Mouse (Mus musculus) kidney, adult 2 months (tissue): Measurements from ENCODE around the gene Lcmt1. TPM values are rescaled to one million over a fixed set of nuclear protein-coding genes. Genes with fewer than 3 reads are reported as not detected.

Source experiments
- DNase-seq: peaks from one replicate; pipeline ENCODE4 v3.0.0; 2021
- H3K27ac ChIP-seq: fragments of 200-500 bp; 2 replicates; pipeline ENCODE4 v1.5.1; 2012; ENCODE audit warnings: low read depth, low read length, control low read depth, inconsistent platforms; ENCODE audit not compliant: insufficient read depth
- H3K27me3 ChIP-seq: fragments of 200-500 bp; replicated peaks from 2 replicates; pipeline ENCODE4 v1.6.1; 2012; ENCODE audit warnings: mild to moderate bottlenecking, moderate library complexity, low read length, inconsistent platforms; ENCODE audit not compliant: control insufficient read depth, insufficient read depth
- H3K36me3 ChIP-seq: fragments of 200-500 bp; 2 replicates; pipeline ENCODE4 v1.6.1; 2012; ENCODE audit warnings: mild to moderate bottlenecking, moderate library complexity, low read length, inconsistent platforms; ENCODE audit not compliant: control insufficient read depth, insufficient read depth
- H3K4me1 ChIP-seq: fragments of 200-500 bp; 2 replicates; pipeline ENCODE4 v1.6.1; 2011; ENCODE audit warnings: low read length; ENCODE audit not compliant: control insufficient read depth, insufficient read depth
- H3K4me3 ChIP-seq: fragments of 200-500 bp; 2 replicates; pipeline ENCODE4 v1.5.1; 2011; ENCODE audit warnings: mild to moderate bottlenecking, low read depth, low read length, control low read depth; ENCODE audit not compliant: insufficient read depth
- CTCF ChIP-seq: fragments of 200-500 bp; conservative IDR thresholded peaks from 2 replicates; pipeline ENCODE4 v1.5.1; 2011; ENCODE audit warnings: low read depth, mild to moderate bottlenecking, control low read depth, low read length, moderate library complexity, mixed read lengths; ENCODE audit not compliant: insufficient read depth, insufficient read length
- POLR2A ChIP-seq: fragments of 200-500 bp; IDR thresholded peaks from one replicate; pipeline ENCODE4 v1.6.1; 2011; ENCODE audit warnings: low read depth, low read length, control low read depth
- WGBS: fragments of 180-500 bp; shearing (Covaris S2); methylation state at CpG from one replicate; pipeline ENCODE4 v1.1.7; 2018; 5-methylcytosine and 5-hydroxymethylcytosine counted together
- polyA plus RNA-seq: library from polyadenylated mRNA; depleted of rRNA; stranded (reverse); fragments of >200 nt; gene quantifications from 2 replicates; pipeline ENCODE4 v1.2.3, GENCODE M21; 2012

Lcmt1 gene
- polyA plus RNA-seq, 1 experiment = 26.9 TPM

DNA sequence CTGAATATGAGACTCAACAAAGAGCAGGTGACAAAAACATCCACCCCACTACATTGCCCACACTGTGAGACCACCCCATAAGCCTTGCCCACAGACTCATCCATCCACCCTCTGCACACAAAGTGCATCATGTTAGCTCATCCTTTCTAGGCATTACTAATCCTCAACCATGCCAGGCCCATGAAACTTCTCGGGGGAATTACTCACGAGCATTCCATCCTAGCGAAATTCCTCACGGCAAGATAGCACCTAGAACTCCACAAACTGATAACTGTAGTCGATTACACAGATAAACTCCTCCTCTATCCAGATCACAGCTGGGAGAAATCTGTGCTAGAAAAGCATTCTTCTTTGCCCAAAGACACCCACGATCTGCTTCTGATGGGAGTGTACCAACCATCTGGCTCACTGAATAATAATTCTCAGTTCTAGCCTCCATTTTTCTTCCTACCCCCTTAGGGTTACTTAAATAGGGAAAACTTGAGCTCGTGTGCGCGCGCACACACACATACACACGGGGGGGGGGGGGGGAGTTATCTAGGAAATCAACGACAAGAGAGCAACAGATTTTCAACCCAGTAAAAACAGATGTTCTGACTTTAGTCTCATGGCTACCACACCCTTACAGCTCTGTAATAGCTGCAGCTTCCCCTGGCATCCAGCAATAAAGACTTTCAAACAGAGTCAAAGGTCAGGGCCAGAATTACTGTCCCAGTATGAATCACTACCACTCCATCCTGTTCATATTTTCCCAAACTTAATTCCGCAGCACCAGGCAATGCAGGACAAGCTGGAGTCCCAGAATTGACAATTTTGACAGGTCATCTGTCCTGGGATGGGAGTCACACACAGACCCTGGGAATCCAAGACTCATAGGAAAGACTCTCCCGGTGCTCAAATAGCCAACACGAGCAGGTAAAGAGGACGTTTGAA lies 2.1 kb upstream of the Lcmt1 start:
- DNase-seq = no peak
- WGBS = 65% methylated on average over 16 of the region's 16 CpGs
- Histone ChIP-seq H3K27me3 (no peaks in the 10 kb centered on the region), H3K27ac (no peak overlapping the region), H3K36me3 (no peaks in the 10 kb centered on the region), H3K4me1 (peaks cover 41% of the 10 kb centered on the region), H3K4me3 (peak overlapping the region; percentile 13; the same call in 1 of the 2 replicates)
- TF ChIP-seq POLR2A = no peak
- no peak for TF ChIP-seq CTCF

DNA sequence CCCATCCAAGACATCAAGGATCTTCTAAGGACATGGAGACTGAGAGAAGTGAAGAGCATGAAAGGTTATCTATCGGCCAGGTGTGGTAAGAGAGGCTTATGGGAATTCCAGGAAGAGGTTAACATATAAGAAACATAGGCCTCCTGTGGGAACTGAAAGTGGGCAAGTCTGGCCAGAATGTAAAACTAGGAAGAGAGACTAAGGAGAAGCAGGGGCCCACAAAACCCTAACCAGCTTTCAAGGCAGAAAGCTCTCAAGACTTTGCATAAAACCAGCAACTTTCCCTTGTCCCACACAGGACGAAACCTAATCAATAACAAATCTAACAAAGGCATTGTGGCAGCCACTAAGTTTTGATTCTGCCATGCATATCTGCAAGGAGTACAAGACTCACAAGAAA lies 1.4 kb upstream of the Lcmt1 start:
- H3K27ac ChIP-seq = no peak overlapping the region
- H3K4me1 ChIP-seq = peaks cover 39% of the 10 kb centered on the region
- 73% methylated on average over 2 of the region's 2 CpGs for WGBS
- TF ChIP-seq CTCF (no peak), POLR2A (no peak)
- H3K27me3 ChIP-seq = no peaks in the 10 kb centered on the region
- DNase-seq = no peak
- H3K4me3 ChIP-seq = 0 out of 2 replicates have a peak overlapping the region, but pooled peaks have one; percentile 13
- no peaks in the 10 kb centered on the region for H3K36me3 ChIP-seq

DNA sequence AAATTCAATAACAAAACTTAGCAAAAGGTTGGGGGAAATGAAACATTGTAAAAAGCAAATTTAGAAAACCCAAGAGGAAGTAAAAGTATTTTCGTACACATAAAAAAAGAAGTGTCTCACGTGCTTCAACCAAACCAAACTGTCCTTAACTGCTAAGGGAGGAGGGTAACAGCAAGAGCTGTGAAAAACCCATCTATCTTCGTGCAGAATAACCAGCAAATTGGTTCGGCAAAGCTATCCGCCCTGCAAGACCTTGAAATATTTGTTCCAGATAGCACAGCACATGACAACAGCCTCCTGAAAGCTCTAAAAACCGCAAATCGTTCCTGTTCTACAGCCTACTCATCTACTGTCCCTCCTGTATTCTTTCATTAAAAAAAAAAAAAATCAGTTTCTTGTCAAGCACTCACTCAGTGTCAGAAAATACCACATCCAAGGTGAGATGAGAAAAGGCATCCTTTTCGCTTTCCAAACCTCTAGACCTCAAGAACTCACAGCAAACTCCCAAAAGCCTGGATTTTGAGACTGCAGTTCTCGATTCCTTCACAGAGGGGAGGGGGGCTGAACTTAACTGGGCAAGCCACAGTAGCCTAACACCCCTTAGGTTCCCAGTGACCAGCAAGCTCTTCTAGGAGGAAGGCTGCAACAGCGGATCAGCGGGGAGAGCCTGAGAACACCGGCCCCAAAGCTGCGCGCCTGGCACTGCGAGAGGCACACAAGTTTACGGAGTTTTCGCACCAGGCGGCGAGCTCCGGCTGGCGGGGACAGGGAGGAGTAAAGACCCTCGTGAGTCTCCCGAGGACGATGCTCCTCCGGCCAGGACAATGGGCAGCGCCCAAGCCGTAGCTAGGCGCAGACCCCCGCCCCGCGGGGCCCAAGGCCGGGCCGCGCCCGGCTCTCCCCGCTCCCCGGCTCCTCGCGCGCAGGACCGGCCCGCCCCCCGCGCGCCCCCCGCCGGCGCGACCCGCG lies 522 bp upstream of the Lcmt1 start:
- Histone ChIP-seq H3K36me3 (no peaks in the 10 kb centered on the region), H3K4me3 (peak overlapping the region; percentile 65), H3K27ac (peak overlapping the region; percentile 49; the same call in 1 of the 2 replicates), H3K27me3 (no peaks in the 10 kb centered on the region), H3K4me1 (peaks cover 38% of the 10 kb centered on the region)
- TF ChIP-seq CTCF (no peak), POLR2A (no peak)
- peak; percentile 50 for DNase-seq
- 2% methylated on average over 48 of the region's 51 CpGs for WGBS

DNA sequence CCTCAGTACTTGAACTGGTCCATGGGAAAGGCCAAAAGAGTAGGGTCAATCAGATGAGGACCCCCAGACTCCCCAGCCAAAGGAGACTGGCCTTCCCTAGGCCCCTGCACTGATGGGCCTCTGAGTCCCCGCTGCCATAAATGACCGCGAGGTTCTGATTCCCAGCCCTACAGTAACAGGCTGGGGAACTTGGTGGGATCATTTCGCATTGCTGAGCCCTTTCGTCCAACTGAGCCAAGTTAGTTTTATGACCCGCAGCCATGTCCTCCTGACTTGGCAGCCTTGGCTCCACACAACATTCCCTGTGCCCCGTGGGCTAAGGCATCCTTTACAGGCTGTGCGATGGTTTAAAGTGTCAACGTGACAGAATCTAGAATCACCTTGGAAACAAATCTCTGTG lies 1.1 kb downstream of the Lcmt1 start:
- peaks cover 30% of the 10 kb centered on the region for H3K4me1 ChIP-seq
- no peak for DNase-seq
- peak overlapping the region; percentile 65 for H3K4me3 ChIP-seq
- no peak for TF ChIP-seq CTCF
- TF ChIP-seq POLR2A = no peak
- WGBS = 33% methylated on average over 9 of the region's 9 CpGs
- peak overlapping the region; percentile 76 for H3K27ac ChIP-seq
- no peaks in the 10 kb centered on the region for H3K27me3 ChIP-seq
- no peaks in the 10 kb centered on the region for H3K36me3 ChIP-seq

DNA sequence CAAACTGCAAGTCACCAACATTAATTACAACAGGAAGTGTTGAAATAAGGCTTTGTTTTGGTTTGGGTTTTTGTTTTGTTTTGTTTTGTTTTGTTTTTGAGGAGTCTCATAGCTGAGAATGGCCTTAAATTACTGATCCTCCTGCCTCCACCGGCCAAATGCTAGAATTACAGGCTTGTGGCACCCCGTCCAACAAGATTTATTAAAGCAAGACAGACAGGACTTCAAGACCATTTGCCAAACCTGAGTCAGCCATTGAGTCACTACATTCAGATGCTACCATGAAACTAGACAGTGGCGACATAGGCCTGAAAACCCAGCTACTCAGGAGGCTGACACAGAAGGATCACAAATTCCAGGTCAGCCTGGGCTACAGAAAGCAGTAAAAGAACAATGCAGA lies 1.9 kb downstream of the Lcmt1 start:
- Histone ChIP-seq H3K4me3 (no peak overlapping the region), H3K27ac (peak overlapping the region; percentile 6; the same call in 1 of the 2 replicates), H3K36me3 (no peaks in the 10 kb centered on the region), H3K27me3 (no peaks in the 10 kb centered on the region), H3K4me1 (peaks cover 22% of the 10 kb centered on the region)
- WGBS = 41% methylated on average over 3 of the region's 3 CpGs
- DNase-seq = peak; percentile 51
- TF ChIP-seq CTCF = no peak; the same call in 1 of the 2 replicates
- TF ChIP-seq POLR2A = no peak

DNA sequence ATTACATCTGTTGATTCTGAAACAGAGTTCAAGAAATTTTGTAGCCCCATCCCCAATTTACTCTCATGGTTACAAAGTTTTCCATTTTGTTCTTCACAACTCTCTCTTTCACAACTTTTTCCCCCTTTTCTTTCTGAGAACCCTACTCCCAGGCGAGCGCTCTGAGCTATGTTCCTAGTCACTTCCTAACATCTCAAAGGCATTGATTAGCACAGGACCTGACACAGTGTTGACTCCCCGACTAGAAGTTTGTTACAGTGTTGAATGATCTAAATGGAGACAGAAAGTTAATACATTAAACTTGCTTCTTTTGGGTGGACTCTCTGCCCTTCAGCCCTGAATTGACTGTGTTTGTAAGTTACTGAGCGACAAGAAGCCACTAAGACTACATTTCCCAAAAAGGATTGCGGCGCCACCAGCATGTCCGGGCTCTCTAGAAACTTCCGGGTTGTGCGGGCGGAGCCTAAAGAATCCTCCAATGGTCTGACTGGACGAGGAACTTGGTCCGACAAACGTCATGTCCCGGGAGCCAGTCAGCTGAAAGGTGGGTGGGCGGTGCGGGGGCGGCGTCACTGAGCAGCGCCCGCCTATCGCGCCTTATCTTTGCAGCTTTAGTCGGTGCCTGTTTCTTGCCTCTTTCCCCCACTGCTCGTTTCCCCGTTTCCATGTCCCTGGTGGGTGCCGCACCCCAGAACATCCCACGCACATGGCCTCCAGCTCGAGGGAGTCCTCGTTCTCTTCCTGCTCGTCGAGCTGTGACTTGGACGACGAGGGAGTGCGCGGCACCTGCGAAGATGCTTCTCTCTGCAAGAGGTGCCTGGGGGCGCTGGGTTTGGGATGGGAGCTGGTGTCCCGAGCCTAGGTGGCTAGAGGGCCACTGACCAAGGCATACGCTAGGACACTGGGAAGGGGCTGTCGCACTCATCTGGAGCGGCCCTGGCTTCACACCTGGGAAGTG lies 8.1 kb downstream of the Lcmt1 start:
- Histone ChIP-seq H3K4me3 (peak overlapping the region; percentile 80), H3K27ac (peak overlapping the region; percentile 73; the same call in 1 of the 2 replicates), H3K27me3 (no peaks in the 10 kb centered on the region), H3K4me1 (peaks cover 6% of the 10 kb centered on the region), H3K36me3 (no peaks in the 10 kb centered on the region)
- TF ChIP-seq POLR2A = no peak
- DNase-seq = peak; percentile 99
- 5% methylated on average over 41 of the region's 41 CpGs for WGBS
